Mouse (Mus musculus) testis, adult 2 months (tissue): Measurements from ENCODE around the gene Stard9. TPM values are rescaled to one million over a fixed set of nuclear protein-coding genes. Genes with fewer than 3 reads are reported as not detected.

Experiments
- H3K27ac ChIP-seq: fragments of 200-500 bp; 2 replicates; pipeline ENCODE4 v1.5.1; 2012; ENCODE audit warnings: low read depth, low read length; ENCODE audit not compliant: control insufficient read depth, insufficient read depth
- H3K27me3 ChIP-seq: fragments of 200-500 bp; 2 replicates; pipeline ENCODE4 v1.6.1; 2012; ENCODE audit warnings: mild to moderate bottlenecking, low read length, moderate library complexity; ENCODE audit not compliant: control insufficient read depth, insufficient read depth
- H3K36me3 ChIP-seq: fragments of 200-500 bp; 2 replicates; pipeline ENCODE4 v1.6.1; 2012; ENCODE audit warnings: mild to moderate bottlenecking, low read length; ENCODE audit not compliant: control insufficient read depth, insufficient read depth
- H3K4me1 ChIP-seq: fragments of 200-500 bp; 2 replicates; pipeline ENCODE4 v1.6.1; 2012; ENCODE audit warnings: low read length; ENCODE audit not compliant: control insufficient read depth, insufficient read depth
- H3K4me3 ChIP-seq: fragments of 200-500 bp; 2 replicates; pipeline ENCODE4 v1.5.1; 2012; ENCODE audit warnings: low read depth, mild to moderate bottlenecking, low read length, moderate library complexity, mixed read lengths; ENCODE audit not compliant: control insufficient read depth
- CTCF ChIP-seq: fragments of 200-500 bp; IDR thresholded peaks from 2 replicates; pipeline ENCODE4 v1.5.1; 2012; ENCODE audit warnings: low read depth, mild to moderate bottlenecking, inconsistent platforms, low read length, moderate library complexity; ENCODE audit not compliant: control insufficient read depth, insufficient read depth, insufficient replicate concordance
- POLR2A ChIP-seq: fragments of 200-500 bp; IDR thresholded peaks from 2 replicates; pipeline ENCODE4 v1.6.1; 2012; ENCODE audit warnings: low read depth, mild to moderate bottlenecking, inconsistent platforms, low read length, moderate library complexity; ENCODE audit not compliant: control insufficient read depth
- polyA plus RNA-seq: library from polyadenylated mRNA; depleted of rRNA; stranded (reverse); fragments of >200 nt; gene quantifications from 2 replicates; pipeline ENCODE4 v1.2.3, GENCODE M21; 2012

Stard9 gene
- polyA plus RNA-seq, 1 experiment = 26.9 TPM

DNA sequence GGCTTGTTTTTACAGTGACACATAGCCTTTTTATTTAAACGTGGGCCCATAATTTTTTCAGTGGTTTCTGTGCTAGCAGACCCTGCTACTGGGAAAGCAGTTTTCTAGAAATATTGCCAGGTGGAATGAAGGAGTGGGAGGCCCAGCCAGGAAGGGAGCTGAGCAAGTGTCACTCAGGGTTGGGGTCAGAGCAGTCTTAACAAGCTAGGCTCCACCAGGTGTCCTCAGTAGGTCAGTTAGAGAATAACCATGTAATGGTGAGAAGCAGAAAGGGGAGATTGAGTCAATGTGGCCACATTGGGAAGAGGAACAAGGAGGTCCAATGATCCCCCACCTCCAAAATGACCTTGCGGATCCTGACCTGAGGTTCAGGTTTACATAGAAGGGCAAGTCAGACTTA lies 25.8 kb downstream of the Stard9 start:
- no peak overlapping the region for H3K27ac ChIP-seq
- no peak overlapping the region for H3K4me3 ChIP-seq
- no peaks in the 10 kb centered on the region for H3K4me1 ChIP-seq
- no peak for TF ChIP-seq POLR2A
- TF ChIP-seq CTCF = no peak
- H3K27me3 ChIP-seq = no peaks in the 10 kb centered on the region
- H3K36me3 ChIP-seq = no peaks in the 10 kb centered on the region

DNA sequence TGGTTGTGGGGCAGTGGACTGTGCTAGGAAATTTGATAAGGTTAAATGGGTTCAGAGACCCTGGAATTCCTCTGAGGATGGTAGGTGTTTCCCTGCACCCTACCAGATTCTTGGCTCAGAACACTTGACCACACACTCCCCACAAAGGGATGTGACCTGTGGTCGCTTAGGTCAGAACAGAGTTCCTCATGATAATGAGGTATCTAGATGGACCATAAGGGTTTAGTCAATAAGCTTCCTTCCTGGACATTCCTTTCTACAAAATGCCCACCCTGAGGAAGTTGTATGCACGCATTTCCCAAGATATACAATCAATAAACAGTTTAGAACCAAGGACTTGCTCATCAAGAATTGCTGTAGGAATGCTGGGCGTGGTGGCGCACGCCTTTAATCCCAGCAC lies 27.0 kb downstream of the Stard9 start:
- H3K4me3 ChIP-seq = no peak overlapping the region
- no peak for TF ChIP-seq POLR2A
- TF ChIP-seq CTCF = no peak
- H3K36me3 ChIP-seq = no peaks in the 10 kb centered on the region
- H3K27ac ChIP-seq = no peak overlapping the region
- no peaks in the 10 kb centered on the region for H3K4me1 ChIP-seq
- H3K27me3 ChIP-seq = no peaks in the 10 kb centered on the region

DNA sequence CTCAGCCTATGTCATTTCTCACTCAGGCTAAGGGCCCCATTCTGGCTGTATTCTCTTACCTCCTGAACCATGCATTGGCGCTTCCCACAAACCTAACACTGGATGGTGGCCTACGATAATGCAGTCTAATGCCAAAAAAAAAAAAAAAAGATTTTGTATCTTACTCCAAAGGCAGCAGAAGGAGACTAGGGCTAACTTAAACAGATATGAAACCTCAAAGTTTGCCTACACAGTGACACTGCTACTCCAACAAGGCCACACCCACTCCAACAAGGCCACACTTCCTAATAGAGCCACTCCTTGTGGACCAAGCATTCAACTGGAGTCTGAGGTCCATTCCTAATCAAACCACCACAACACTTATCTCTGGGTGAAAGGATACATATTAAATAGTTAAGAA lies 27.8 kb downstream of the Stard9 start:
- no peaks in the 10 kb centered on the region for H3K27me3 ChIP-seq
- H3K27ac ChIP-seq = no peak overlapping the region
- no peaks in the 10 kb centered on the region for H3K36me3 ChIP-seq
- no peak for TF ChIP-seq POLR2A
- TF ChIP-seq CTCF = no peak
- H3K4me3 ChIP-seq = no peak overlapping the region
- H3K4me1 ChIP-seq = no peaks in the 10 kb centered on the region

DNA sequence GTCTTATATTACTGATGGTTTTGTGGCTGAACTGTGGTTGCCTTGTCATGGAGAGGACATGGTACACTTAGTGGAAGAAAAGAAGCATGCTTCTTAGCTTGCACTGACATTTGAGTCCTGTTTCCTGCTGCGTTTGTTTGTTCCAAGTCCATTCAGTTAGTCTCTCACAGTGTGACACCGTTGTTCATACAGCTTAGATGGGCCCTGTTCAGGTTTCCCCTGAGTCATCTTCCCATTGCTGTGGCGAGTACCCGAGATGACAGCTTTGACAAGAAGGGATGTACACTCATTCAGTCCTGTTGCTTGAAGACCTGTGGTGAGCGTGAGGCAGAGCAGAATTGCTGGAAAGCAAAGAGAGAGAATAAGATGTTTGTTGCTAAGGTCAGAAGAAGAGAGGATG lies 29.6 kb downstream of the Stard9 start:
- Histone ChIP-seq H3K36me3 (no peaks in the 10 kb centered on the region), H3K27me3 (no peaks in the 10 kb centered on the region), H3K27ac (no peak overlapping the region), H3K4me1 (no peaks in the 10 kb centered on the region), H3K4me3 (no peak overlapping the region)
- TF ChIP-seq CTCF = no peak
- TF ChIP-seq POLR2A = no peak

DNA sequence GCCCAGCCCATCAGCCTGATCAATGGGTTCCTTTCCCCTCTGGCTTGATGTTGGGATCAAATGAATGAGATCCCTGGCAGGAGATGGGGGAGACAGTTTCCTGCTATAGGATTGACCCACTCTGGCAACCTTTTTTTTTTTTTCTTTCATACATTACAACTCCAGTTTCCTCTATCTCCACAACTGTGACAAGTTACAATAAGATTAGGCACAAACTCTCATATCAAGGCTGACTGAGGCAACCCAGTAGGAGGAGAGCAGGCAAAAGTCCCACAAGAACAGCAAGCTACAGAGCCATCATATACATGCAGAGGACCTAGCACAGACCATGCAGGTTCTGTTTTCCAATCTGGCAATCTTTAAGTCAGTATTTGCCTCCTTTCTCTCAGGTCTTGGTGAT lies 30.4 kb downstream of the Stard9 start:
- no peaks in the 10 kb centered on the region for H3K4me1 ChIP-seq
- no peak overlapping the region for H3K27ac ChIP-seq
- no peaks in the 10 kb centered on the region for H3K27me3 ChIP-seq
- TF ChIP-seq POLR2A (no peak), CTCF (no peak)
- H3K4me3 ChIP-seq = no peak overlapping the region
- no peaks in the 10 kb centered on the region for H3K36me3 ChIP-seq

DNA sequence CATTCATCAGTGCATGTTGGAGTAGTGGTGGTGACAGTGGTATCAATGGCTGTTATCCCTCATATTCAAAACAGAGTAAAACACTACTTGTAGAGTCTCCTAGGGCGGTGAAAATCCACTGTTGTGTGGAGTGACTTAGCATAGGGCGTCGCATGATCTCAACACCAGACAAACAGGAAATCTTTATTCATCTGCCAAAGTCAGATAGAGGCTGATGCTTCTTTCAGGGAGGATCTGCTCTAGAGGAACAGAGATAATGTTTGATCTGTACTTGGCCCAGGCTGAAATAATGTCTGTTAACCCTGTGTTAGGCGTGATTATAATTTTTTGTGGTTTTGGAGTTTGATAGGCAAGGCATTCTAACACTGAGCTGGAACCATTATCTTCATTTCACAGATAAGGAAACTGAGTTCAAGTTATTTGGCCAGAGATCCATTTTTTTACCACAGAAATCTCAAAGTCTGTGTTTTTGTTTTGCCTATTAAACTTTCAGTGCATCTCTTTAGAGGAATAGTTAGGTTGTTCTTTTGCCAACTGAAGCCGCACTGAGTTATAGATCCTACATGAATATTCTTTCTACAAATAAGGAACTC lies 31.7 kb downstream of the Stard9 start:
- Histone ChIP-seq H3K4me3 (no peak overlapping the region), H3K4me1 (no peaks in the 10 kb centered on the region), H3K36me3 (no peaks in the 10 kb centered on the region), H3K27ac (no peak overlapping the region), H3K27me3 (no peaks in the 10 kb centered on the region)
- TF ChIP-seq POLR2A (no peak), CTCF (no peak)

DNA sequence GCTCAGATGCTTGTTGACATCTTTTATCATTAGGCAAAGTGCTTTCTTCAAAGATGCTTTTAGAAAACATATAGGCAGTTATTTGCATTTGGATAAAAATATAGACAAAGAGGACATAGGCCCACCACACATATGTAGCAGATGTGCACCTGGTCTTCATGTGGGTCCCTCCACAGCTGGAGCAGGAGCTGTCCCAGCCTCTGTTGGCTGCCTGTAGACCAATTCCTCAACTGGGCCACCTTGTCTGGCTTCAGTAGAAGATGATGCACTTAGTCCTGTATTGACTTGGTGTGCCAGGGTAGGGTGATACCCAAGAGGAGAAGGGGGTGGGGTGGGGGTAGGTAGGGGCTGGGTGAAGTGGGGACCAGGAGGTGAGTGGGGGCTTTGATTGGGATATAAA lies 33.8 kb downstream of the Stard9 start:
- Histone ChIP-seq H3K4me3 (no peak overlapping the region), H3K36me3 (no peaks in the 10 kb centered on the region), H3K27me3 (no peaks in the 10 kb centered on the region), H3K4me1 (no peaks in the 10 kb centered on the region), H3K27ac (no peak overlapping the region)
- TF ChIP-seq CTCF (no peak), POLR2A (no peak)
